Mouse (Mus musculus): ENCODE measurements around the gene Stk35.

Gene Stk35

DNA sequence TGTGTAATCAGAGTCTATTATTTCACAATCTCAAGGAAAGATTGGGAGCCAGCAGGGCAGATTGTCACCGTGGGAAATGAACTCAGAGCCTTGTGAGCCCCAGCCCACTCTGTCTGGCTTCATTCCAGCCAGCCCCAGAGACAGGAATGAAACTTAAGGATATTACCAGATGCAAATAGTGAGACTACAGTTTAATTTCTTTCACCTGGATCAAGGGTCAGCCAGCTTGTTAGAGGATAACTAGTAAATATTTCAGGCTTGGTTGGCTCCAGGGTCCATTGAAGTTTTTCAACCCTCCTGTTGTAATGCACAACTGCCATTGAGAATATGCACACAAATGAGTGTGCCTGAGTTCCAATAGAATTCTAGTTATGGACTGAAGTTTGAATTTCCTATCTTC is 36.6 kb downstream of the Stk35 start:
- peak; percentile 59 to 69 for DNase-seq

DNA sequence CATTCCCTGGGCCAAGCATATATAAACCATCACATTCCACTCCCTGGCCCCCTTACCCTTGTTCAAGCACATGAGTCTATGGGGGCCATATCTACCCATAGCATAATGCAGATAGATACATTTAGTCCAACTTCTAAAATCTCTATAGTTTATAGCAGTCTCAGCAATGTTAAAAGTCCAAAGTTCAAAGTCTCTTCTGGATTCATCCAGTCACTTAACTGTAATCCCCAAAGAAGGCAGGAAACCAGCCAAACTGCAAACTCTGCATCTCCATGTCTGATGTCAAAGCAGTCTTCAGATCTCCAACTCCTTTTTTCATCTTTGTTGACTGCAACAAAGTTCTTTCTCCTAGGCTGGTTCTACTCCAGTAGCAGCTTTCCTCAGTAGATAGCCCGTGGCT is 38.0 kb downstream of the Stk35 start:
- peak in 1 of 2 experiments; percentile 47 for DNase-seq

DNA sequence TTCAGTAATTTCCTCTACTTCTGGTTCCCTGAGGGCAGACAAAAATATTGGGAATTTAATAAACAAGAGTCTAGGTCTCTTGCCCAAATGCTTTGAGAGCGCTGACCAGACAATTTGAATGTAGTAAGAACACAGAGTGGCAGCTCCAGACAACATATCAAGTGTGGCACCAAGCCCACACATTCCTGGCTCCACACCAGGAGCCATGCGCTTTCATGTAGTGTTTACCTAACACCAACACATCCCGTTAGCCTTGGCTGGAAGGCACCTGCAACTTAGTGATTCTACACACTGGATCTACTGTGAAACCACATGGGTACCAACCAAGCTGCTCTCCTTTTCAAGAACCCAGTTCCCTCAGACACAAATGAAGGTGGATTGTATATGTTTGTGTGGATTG is 45.5 kb downstream of the Stk35 start:
- DNase-seq, result peak; percentile 21 to 58

DNA sequence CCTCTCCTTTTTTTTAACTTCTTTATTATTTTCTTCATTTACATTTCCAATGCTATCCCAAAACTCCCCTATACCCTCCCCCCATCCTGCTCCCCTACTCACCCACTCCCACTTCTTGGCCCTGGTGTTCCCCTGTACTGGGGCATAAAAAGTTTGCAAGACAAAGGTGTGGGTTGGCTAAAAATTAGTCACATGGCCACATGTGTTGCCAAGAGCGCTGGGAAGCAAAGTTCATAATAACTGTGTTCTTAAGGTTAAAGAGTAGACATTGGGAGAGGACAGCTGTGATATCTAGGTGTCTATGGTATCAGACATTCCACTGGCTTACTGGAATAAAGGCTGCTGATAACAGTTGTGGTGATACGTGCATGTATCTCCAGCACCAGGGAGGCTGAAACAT is 46.2 kb downstream of the Stk35 start:
- DNase-seq, result peak; percentile 21 to 57

DNA sequence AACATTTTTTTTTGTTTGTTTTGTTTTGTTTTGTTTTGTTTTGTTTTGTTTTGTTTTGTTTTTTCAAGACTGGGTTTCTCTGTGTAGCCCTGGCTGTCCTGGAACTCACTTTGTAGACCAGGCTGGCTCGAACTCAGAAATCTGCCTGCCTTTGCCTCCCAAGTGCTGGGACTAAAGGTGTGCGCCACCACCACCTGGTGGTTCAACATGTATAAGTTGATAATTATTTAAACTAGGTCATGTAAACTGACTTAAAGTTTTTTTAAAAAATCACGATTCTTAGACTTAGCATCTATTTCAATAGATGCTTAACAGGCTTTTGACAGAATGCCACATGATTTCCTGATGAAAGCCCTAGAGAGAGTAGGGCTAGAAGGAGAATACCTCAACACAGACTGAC is 48.8 kb downstream of the Stk35 start:
- DNase-seq, result peak in 1 of 2 experiments; percentile 57

DNA sequence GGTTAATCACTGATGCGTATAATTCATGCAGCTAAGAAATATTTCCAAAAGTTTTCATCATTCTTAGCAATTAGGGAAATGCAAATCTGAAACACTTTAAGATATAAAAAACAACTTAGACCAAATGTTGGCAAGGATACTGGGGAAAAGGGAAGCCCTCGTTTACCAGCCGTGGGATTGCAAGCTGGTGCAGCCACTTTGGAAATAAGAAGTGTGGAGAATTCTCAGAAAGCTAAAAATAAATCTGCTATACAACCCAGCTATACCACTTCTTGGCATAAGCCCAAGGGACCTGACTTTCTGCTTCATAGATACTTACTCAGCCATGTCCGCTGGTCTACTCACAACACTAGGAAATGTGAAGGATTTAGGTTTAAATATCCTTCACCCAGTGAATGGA is 51.2 kb downstream of the Stk35 start:
- no peak for DNase-seq

GRCm38 (mm10) chr2:129863256-129863655 is 62.9 kb downstream of the Stk35 start:
- no peak for DNase-seq

DNA sequence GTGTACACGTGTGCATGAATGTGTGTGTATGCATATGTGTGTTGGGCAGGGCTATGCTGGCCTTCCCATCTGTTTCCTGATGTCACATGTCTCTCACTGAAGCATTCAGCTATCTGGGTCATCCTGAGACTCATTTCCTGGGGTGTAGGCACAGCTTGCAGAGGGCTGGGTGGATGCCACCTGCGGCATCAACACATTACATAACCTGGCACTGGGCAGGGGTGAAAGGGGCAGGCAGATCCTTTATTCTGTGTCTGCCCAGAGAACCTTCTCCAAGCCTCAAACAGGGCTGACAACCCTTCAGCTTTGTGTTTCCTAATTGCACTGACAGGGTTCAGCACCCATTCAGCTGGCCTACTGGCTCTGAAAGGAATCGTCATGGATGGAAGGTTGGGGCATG is 64.6 kb downstream of the Stk35 start:
- DNase-seq, result peak; percentile 36 to 46

DNA sequence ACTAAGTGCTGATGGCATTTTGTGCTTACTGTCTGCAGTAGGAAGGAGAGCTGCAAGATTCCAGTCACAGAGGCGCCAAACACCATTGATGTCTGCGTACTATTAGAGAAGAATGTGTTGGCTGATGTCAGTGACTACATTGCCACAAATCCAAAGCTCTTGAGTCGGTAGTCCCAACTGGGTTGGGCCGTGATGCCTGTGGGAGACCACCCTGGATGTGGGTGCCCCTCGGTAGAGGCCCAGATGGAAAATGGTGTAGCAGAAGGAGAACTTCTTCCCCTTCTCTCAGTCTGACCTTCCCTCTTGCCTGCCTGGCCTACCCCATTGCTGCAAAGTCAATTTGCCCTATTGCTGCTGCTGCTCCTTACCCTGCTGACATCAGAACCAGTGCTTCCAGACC is 68.8 kb downstream of the Stk35 start:
- no peak for DNase-seq

DNA sequence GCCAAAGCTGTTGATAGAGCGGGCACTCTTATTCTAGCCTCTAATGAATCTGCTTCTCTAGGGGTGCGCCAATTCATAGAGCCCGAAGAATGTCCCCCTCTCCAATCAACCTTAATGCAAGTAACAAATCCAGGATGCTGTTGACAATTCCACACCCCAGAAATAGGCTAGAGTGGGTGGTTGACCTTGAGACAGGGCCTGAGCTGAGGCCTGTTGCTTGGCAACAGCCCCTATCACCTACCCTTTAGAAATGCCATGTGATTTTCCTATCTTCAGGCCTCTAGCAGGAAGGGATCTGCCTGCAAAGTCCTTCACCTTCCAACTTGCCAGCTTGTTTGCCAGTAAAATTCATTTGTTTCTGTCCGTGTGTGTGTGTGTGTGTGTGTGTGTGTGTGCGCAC is 70.9 kb downstream of the Stk35 start:
- DNase-seq, result no peak

- no peak for DNase-seq
Observed at GRCm38 (mm10) chr2:129872071-129872470, 71.8 kb downstream of the Stk35 start.

GRCm38 (mm10) chr2:129873489-129873888 is 73.2 kb downstream of the Stk35 start:
- DNase-seq, result peak; percentile 75 to 89

DNA sequence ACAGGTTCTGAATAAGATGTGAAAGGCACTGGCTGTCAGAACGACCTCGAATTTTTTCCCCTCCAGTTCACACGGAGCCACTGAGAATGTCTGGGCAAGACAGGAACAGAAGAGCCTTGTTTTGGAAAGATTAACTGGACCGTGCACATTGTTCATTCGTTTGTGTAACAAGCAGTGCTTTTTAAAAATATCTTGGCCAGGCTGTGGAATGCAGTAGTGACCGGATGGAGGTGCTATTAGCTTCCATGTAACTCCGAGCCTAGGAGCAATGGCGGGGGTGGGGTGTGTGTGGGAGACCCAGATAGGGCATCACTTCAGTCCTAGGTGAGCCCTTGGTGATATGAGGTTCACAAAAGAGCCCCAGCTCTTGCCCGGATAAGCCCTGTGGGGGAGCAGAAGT is 73.8 kb downstream of the Stk35 start:
- DNase-seq, result peak in 1 of 2 experiments; percentile 16

DNA sequence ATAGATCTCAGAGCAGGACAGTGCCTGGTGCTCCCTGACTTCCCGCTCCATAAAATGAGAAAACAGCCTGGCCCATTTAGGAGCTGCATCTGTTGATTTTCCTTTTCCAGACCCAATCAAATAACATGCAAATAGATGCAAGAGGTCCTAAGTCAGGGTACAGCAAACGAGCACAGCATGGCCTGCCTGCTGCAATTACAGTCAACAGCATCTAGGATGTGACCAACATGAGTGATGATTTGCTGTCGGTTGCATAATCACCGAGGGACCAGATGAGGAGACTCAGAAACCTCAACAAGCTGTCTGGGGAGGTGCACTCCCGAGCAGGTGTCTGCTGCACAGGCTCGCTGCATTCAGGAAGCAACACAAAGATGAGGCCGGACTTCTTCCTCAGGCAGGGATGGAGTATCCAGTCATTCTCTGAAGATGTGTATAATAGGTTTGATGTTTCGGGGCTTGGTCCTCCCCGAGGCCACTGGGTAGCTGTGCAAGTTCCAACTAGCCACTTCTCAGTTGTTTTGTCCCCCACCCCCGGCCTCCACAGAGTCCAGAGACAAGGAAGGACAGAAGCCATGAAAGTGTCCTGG is 74.3 kb downstream of the Stk35 start:
- DNase-seq, result no peak

DNA sequence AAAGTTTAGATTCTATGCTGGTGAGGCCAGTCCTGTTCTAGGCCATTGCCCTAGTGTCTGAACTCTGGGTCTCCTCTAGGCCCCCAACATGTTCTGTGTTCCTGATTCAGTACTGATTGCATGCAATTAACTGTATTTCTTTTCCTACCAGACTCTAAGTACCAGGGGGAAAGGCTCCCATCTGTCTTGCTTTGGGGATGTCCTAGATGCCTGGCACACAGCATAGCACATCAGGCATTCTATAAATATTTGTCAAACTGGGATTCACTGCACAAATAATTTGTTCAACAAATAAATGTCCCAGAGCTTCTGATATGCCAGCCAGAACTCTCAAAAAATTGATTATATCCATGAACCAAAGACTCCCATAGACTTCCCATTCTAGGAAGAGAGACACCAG is 76.6 kb downstream of the Stk35 start:
- no peak for DNase-seq

DNA sequence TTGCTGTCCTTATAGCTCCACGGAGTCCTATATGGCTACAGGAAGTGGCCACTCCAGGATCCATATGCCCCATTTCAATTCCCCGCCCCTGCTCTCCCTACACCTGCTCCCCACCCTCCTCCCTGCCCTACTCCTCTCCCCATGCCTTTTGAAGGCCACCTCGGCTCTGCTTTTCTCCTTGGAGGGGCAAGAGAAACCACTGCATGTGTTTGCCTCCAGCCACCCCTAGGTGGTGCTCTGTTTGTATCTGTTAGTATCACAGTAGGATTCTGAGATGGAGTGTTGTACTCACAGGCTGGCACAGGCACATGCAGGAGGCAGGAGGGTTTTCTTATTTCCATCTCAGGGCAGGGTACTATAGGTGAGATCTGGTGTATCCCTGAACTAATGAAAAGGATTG is 79.5 kb downstream of the Stk35 start:
- DNase-seq, result peak; percentile 31 to 73

DNA sequence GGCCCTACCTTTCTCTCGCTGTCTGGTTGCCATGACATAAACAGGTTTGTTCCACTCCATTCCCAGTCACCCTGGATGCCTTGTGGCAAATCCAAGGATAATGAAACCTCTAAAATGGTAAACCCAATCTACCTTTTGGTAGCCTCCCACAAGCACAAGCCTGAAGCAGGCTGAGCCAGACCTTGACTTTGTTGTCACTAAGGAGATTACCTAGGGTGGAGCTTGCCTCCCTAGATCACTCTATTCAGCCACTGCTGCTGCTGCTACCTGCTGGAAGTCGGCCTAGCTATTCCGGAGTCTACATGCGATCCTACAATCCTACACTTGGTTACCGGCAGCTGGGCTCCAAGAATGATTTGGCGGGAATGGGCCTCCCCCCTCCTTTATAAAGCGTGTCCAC is 79.9 kb downstream of the Stk35 start:
- DNase-seq, result no peak

- no peak for DNase-seq
Observed at GRCm38 (mm10) chr2:129881886-129882285, 81.6 kb downstream of the Stk35 start.

Measured in kidney, postnatal 36 days (tissue).